Mouse (Mus musculus) brain, adult 2 months (tissue): ENCODE measurements around the gene Hoxa13.

ENCODE experiments used
- DNase-seq: peaks from one replicate; pipeline ENCODE4 v3.0.0; 2011; ENCODE audit warnings: low read depth, low spot score

Hoxa13 gene

GRCm38 (mm10) chr6:52212556-52213118, 48.0 kb downstream of the Hoxa13 start:
- DNase-seq: no peak

DNA sequence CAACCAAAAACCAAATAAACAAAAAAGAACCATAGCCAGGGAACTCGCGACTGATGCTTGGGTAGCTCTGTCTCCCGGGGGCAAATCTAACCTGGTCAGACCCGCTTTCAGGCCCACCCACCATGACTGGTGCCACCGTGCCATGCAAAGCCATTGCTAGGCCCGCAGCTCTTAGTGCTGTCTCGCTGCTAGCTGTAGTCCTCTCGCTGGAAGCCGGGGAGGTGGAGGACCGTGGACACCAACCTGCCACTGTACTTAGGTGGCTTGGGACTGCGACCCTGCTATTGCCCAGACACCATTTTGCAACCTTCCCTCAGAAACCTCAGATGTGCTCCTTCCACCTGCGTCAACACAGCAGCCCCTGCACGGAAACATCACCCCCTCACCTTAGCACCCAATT, 48.7 kb downstream of the Hoxa13 start:
- DNase-seq: no peak

- peak; percentile 61 for DNase-seq
Measured at GRCm38 (mm10) chr6:52211170-52211935, 49.3 kb downstream of the Hoxa13 start.

DNA sequence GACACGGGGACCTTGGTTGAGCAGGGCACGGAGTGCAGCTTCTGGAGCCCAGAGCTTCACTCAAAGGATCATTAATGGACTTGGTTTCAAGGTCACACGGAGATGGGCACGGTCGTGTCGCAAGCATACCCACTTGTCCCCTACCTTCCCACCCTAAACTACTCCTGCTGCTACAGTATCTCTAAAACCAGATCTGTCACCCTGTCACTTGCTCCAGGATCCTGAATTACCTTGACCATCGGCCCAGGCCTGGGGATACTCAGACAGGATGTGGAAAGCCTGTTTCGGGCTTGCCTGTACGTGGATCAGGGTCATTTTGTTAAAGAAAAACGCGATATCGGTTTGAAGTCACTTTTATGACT, 51.0 kb downstream of the Hoxa13 start:
- DNase-seq: no peak

DNA sequence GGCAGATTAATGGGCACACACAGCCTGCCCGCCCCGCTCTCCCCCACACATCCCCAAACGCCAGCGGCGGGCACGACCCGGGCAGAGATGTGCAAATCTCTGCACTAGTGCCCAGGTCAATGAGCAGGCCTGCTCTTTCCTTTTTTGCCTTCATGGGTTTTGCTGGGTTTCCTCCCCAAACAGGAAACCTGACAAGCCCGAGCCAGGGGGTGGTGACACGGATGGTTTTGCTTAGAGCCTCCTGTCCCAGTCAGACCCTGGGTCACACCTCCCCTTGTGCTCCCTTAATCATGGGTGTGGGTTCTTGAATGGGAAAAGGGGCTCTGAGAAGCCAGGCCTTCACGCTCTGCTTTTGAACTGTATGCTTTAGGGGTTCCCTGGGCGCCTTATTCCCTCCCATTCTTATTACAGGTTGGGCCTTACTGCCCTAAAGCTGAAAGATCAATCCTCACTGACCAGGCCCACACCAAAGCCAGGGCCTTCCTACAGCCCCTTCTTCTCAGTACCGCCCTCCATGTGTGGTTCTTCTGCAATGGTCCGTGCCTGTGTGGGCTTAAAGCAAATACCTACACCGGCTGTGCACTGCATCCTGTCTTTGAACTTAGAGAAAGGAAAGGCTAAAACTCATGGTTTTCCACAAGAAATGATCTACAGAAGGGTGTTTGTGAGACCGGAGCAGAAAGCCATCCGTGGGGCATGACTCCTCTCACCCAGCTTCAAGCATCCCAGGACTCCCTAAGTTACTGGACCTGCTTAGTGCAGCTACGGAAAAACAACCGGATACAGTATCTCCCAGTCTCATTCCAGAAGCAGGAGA, 51.6 kb downstream of the Hoxa13 start:
- DNase-seq: no peak

DNA sequence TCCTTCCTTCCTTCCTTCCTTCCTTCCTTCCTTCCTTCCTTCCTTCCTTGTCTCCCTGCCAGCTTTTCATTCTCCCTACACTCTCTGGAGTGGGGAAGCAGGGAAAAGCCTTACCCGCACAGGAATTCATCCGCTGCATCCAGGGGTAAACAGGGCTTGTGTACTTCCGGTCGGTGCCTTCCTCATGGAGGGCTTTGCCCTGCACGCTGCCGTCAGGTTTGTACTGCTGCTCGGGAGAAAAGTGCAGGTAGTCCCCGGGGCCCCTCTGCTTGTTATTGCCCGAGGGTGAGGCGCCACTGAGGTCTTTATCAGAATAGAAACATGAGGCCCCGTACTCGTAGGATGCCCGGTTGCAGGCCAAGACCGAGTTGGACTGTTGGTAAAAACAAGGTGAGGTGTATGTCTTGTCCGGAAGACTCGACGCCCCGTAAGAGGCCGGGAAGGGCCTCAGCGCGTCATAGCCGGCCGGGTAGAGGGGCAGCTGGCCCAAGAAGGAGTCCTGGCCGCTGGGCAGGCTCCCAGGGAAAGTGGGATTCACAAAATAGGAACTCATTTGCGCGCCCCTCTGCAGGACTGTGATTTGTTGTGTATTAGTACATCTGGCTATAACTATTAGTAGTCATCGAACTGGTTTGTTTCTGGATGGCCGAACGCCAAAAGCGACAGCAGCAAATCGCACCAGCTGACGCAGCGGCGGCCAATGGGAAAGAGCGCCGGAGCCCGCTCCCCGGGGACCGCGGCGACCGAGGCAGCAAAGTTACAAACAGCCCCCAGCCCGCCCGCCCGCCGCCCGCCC, 52.4 kb downstream of the Hoxa13 start, which contains the start of gene Hoxa6:
Gene Hoxa6 (minus strand): TSS at position 651 of the 796 bp plus-strand sequence.
- no peak for DNase-seq
